In the genomic region with DNA sequence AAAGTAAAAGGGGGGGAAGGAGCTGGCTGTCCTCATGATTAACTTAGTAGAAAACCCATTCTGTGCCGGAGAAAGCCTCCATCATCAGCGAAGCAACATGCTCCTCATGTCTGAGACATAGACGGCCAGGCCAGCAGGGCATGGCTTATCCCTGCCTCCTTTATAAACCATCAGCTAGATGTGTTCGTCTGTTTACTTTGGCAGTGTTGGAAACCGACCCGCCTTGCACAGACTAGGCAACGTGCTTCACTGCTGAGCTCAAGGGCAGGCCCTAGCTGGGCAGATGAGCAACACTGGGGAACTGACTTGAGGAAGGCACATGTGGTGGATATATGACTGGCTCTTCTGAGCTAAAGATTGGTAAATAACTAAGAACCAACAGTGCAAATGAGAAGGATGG, we compare ENCODE assay signal across 14 mouse cellular contexts.
DNase-seq lines count a peak whose midpoint lies in the region; ATAC-seq and TF ChIP-seq lines count a peak whose summit lies in the region.
"Had no signal": no experiment of that assay in that cellular context is flagged by ENCODE, and none has a peak within 500 bp of the region (broad histone marks: within the 10 kb centered on the region; RNA-seq: fewer than 3 reads in every experiment).

No protein-coding gene starts in this region.

- H3K27ac ChIP-seq in limb, embryonic 12.5 days, result peak overlapping the region; percentile 53; the same call in 1 of the 2 replicates
- no peak overlapping the region for H3K27ac ChIP-seq in stomach, embryonic 15.5 days
- H3K27ac ChIP-seq: embryonic facial prominence, embryonic 13.5 days; heart, embryonic 10.5 days; hindbrain, embryonic 10.5 days had no signal

- no peak overlapping the region for H3K4me3 ChIP-seq in lung, adult 2 months (replicated peaks; ENCODE audit: extremely low read depth, low read depth, low read length)
- H3K4me3 ChIP-seq in limb, embryonic 12.5 days (replicated peaks), result no peak overlapping the region
- no peak overlapping the region for H3K4me3 ChIP-seq in stomach, embryonic 15.5 days (replicated peaks)
- H3K4me3 ChIP-seq: embryonic facial prominence, embryonic 13.5 days; heart, embryonic 10.5 days; hindbrain, embryonic 10.5 days had no signal

- H3K4me2 ChIP-seq in limb, embryonic 12.5 days, result no peak overlapping the region
- no peak overlapping the region for H3K4me2 ChIP-seq in stomach, embryonic 15.5 days
- H3K4me2 ChIP-seq: embryonic facial prominence, embryonic 13.5 days had no signal

- no peak overlapping the region for H3K9ac ChIP-seq in limb, embryonic 12.5 days (replicated peaks)
- no peak overlapping the region for H3K9ac ChIP-seq in stomach, embryonic 15.5 days
- H3K9ac ChIP-seq: embryonic facial prominence, embryonic 13.5 days had no signal

- peak; percentile 92 for DNase-seq in heart, adult 11 months
- DNase-seq in heart, adult 8-10 months (ENCODE audit: low spot score), result no peak
- DNase-seq in lung, adult 18-20 months, result peak; percentile 22 to 23
- DNase-seq in lung, adult 2 months, result no peak
- no peak for DNase-seq in layer of hippocampus, postnatal 10 days (ENCODE audit: low spot score in 2 of 2)
- DNase-seq: cerebellum, adult 9-11 months; layer of hippocampus, adult 9-11 months had no signal

- TF ChIP-seq POLR2A in lung, adult 2 months (IDR thresholded peaks at IDR 0.05; ENCODE audit: borderline replicate concordance, extremely low read depth, low read depth, low read length), result no peak

- H3K9me3 ChIP-seq in limb, embryonic 12.5 days, result no peaks in the 10 kb centered on the region
- H3K9me3 ChIP-seq in stomach, embryonic 15.5 days, result no peaks in the 10 kb centered on the region
- H3K9me3 ChIP-seq: embryonic facial prominence, embryonic 13.5 days; G1E; heart, embryonic 10.5 days; hindbrain, embryonic 10.5 days had no signal

- ATAC-seq in limb, embryonic 12.5 days (ENCODE audit: insufficient number of reproducible peaks, insufficient read depth, low FRiP score, low TSS enrichment, low read depth), result no peak
- ATAC-seq in stomach, embryonic 15.5 days (ENCODE audit: insufficient read depth, low FRiP score, low read depth), result peak; percentile 43; the same call in 1 of the 2 replicates
- no peak for ATAC-seq in monocyte, adult 5-6 weeks (replicated peaks; ENCODE audit: insufficient number of reproducible peaks, low FRiP score, low TSS enrichment, poor library complexity, severe bottlenecking)

- no peaks in the 10 kb centered on the region; the same call in 1 of the 2 replicates for H3K27me3 ChIP-seq in limb, embryonic 12.5 days
- no peaks in the 10 kb centered on the region for H3K27me3 ChIP-seq in stomach, embryonic 15.5 days (replicated peaks)

- H3K4me1 ChIP-seq in lung, adult 2 months (ENCODE audit: control insufficient read depth, insufficient read depth, low read length), result peaks cover 7% of the 10 kb centered on the region
- H3K4me1 ChIP-seq in limb, embryonic 12.5 days (replicated peaks), result peaks cover 23% of the 10 kb centered on the region
- peaks cover 11% of the 10 kb centered on the region for H3K4me1 ChIP-seq in stomach, embryonic 15.5 days
- H3K4me1 ChIP-seq: heart, embryonic 10.5 days had no signal

- WGBS in lung, adult 2 months, result 26% methylated on average over 7 of the region's 7 CpGs
- 44% methylated on average over 7 of the region's 7 CpGs for WGBS in limb, embryonic 12.5 days
- 35% methylated on average over 7 of the region's 7 CpGs for WGBS in stomach, embryonic 15.5 days

- no peak for TF ChIP-seq CTCF in lung, adult 2 months (IDR thresholded peaks at IDR 0.05; ENCODE audit: insufficient read depth, low read length)

- H3K36me3 ChIP-seq in limb, embryonic 12.5 days, result 0 out of 2 replicates have a peak, but pooled peaks cover 5% of the 10 kb centered on the region
- no peaks in the 10 kb centered on the region for H3K36me3 ChIP-seq in stomach, embryonic 15.5 days
- H3K36me3 ChIP-seq: embryonic facial prominence, embryonic 13.5 days; heart, embryonic 10.5 days; hindbrain, embryonic 10.5 days had no signal

Comparison
In these comparisons a context has a peak if more than half of its experiments do, and no peak if none do; other contexts are left out.
1. DNase-seq: peak in heart, adult 11 months (single experiment) and lung, adult 18-20 months (2 of 2); none in heart, adult 8-10 months (single experiment), lung, adult 2 months (single experiment) and layer of hippocampus, postnatal 10 days (0 of 2).